Mouse (Mus musculus) ES-E14 (cell line): ENCODE measurements around the gene Lin52. TPM values are rescaled to one million over a fixed set of nuclear protein-coding genes. Genes with fewer than 3 reads are reported as not detected.

Source experiments
- DNase-seq: peaks from one replicate; pipeline ENCODE4 v3.0.0-alpha.2; 2013; ENCODE audit warnings: low read depth, low spot score
- H3K27ac ChIP-seq: 2 replicates; pipeline ENCODE4 v1.5.1; 2012; ENCODE audit warnings: low read depth, mild to moderate bottlenecking, low read length, moderate library complexity, mixed read lengths; ENCODE audit not compliant: poor library complexity, insufficient read depth, severe bottlenecking
- H3K36me3 ChIP-seq: 2 replicates; pipeline ENCODE4 v1.6.1; 2012; ENCODE audit warnings: mild to moderate bottlenecking, low read length, moderate library complexity, mixed read lengths; ENCODE audit not compliant: control insufficient read depth, poor library complexity, insufficient read depth, severe bottlenecking
- H3K4me1 ChIP-seq, 2 experiments: fragments of 150-350 bp in 1 of 2; sonication (generic) in 1 of 2; 2 replicates each; pipeline ENCODE4 v1.6.1; 2012; ENCODE audit warnings: low read length in 2 of 2, mild to moderate bottlenecking in 1 of 2, mixed read lengths in 1 of 2; ENCODE audit not compliant: control insufficient read depth in 2 of 2, insufficient read depth in 2 of 2, poor library complexity in 1 of 2
- H3K4me3 ChIP-seq, 2 experiments: fragments of 150-350 bp in 1 of 2; sonication (generic) in 1 of 2; 2 replicates each; pipeline ENCODE4 v1.5.1; 2012; ENCODE audit warnings: low read length in 2 of 2, low read depth in 1 of 2, mild to moderate bottlenecking in 1 of 2, mixed read lengths in 1 of 2; ENCODE audit not compliant: insufficient read depth in 1 of 2, poor library complexity in 1 of 2, severe bottlenecking in 1 of 2
- H3K9ac ChIP-seq: 2 replicates; pipeline ENCODE4 v1.6.1; 2012; ENCODE audit warnings: low read depth, mild to moderate bottlenecking, low read length, mixed read lengths; ENCODE audit not compliant: poor library complexity, insufficient read depth, severe bottlenecking
- H3K9me3 ChIP-seq: fragments of 150-350 bp; sonication (generic); 2 replicates; pipeline ENCODE4 v1.6.1; 2012; ENCODE audit warnings: low read depth, mild to moderate bottlenecking, low read length; ENCODE audit not compliant: control insufficient read depth, insufficient read depth
- CHD2 ChIP-seq: IDR thresholded peaks from 2 replicates; pipeline ENCODE4 v1.6.1; 2014; ENCODE audit warnings: mild to moderate bottlenecking, low read depth, low read length, inconsistent platforms
- HCFC1 ChIP-seq: IDR thresholded peaks from 2 replicates; pipeline ENCODE4 v1.6.1; 2012; ENCODE audit warnings: low read length, inconsistent platforms, borderline replicate concordance; ENCODE audit not compliant: insufficient read depth
- MAFK ChIP-seq: IDR thresholded peaks from 2 replicates; pipeline ENCODE4 v1.6.1; 2014; ENCODE audit warnings: mild to moderate bottlenecking, low read depth, low read length, inconsistent platforms; ENCODE audit not compliant: insufficient read depth
- ZC3H11A ChIP-seq: IDR thresholded peaks from 2 replicates; pipeline ENCODE4 v1.6.1; 2012; ENCODE audit warnings: low read depth, mild to moderate bottlenecking, inconsistent platforms, low read length, borderline replicate concordance
- ZNF384 ChIP-seq: IDR thresholded peaks from 2 replicates; pipeline ENCODE4 v1.6.1; 2012; ENCODE audit warnings: low read depth, low read length, inconsistent platforms
- in situ Hi-C, 2 experiments: fragments of 600-800 bp; cut with MboI; formaldehyde crosslinking; loops; one replicate each; pipeline ENCODE4 v1.15.1; 2025; ENCODE audit warnings: low sequenced_read_pairs in 2 of 2, inconsistent platforms in 1 of 2; ENCODE audit not compliant: unreplicated experiment in 2 of 2
- total RNA-seq: library from RNA; depleted of rRNA; stranded (reverse); fragments of 300-350 nt; gene quantifications from 2 replicates; pipeline ENCODE4 v1.2.3, GENCODE M21; 2012

The Lin52 gene
- total RNA-seq, 1 experiment: 10.5 TPM

- H3K4me3 ChIP-seq: no peak overlapping the region
- in situ Hi-C loops: no loop called here
- TF ChIP-seq MAFK (no peak), CHD2 (no peak), ZC3H11A (no peak), ZNF384 (no peak), HCFC1 (no peak)
- no peak overlapping the region for H3K27ac ChIP-seq
- H3K9me3 ChIP-seq: no peaks in the 10 kb centered on the region
- H3K4me1 ChIP-seq: no peaks in the 10 kb centered on the region; a peak in 1 of 4 replicates
- DNase-seq: no peak
- H3K9ac ChIP-seq: no peak overlapping the region
- no peaks in the 10 kb centered on the region for H3K36me3 ChIP-seq
Observed at GRCm38 (mm10) chr12:84500528-84501263, 49.5 kb downstream of the Lin52 start.

- no peaks in the 10 kb centered on the region for H3K36me3 ChIP-seq
- no peak overlapping the region for H3K27ac ChIP-seq
- H3K4me1 ChIP-seq: no peaks in the 10 kb centered on the region; a peak in 1 of 4 replicates
- H3K9ac ChIP-seq: no peak overlapping the region
- no peak overlapping the region for H3K4me3 ChIP-seq
- H3K9me3 ChIP-seq: no peaks in the 10 kb centered on the region
- in situ Hi-C loops: no loop called here
- DNase-seq: no peak
- no peak for TF ChIP-seq ZNF384
Observed at GRCm38 (mm10) chr12:84501278-84501677, 50.1 kb downstream of the Lin52 start.

GRCm38 (mm10) chr12:84506856-84507255 is 55.6 kb downstream of the Lin52 start:
- H3K9ac ChIP-seq: no peak overlapping the region
- no peak for DNase-seq
- H3K4me3 ChIP-seq: no peak overlapping the region
- TF ChIP-seq CHD2: no peak
- TF ChIP-seq ZNF384: no peak
- no peak for TF ChIP-seq MAFK
- TF ChIP-seq HCFC1: no peak
- TF ChIP-seq ZC3H11A: no peak
- H3K9me3 ChIP-seq: no peaks in the 10 kb centered on the region
- in situ Hi-C loops: no loop called here
- H3K27ac ChIP-seq: no peak overlapping the region
- no peaks in the 10 kb centered on the region for H3K4me1 ChIP-seq
- H3K36me3 ChIP-seq: no peaks in the 10 kb centered on the region

- Histone ChIP-seq H3K4me1 (no peaks in the 10 kb centered on the region), H3K27ac (no peak overlapping the region), H3K4me3 (no peak overlapping the region), H3K9ac (no peak overlapping the region), H3K9me3 (no peaks in the 10 kb centered on the region), H3K36me3 (no peaks in the 10 kb centered on the region)
- in situ Hi-C loops: no loop called here
- no peak for DNase-seq
- no peak for TF ChIP-seq CHD2
- no peak for TF ChIP-seq ZC3H11A
- no peak for TF ChIP-seq MAFK
- no peak for TF ChIP-seq ZNF384
- TF ChIP-seq HCFC1: no peak
Observed at GRCm38 (mm10) chr12:84512016-84512415, 60.8 kb downstream of the Lin52 start.

- Histone ChIP-seq H3K4me3 (no peak overlapping the region), H3K4me1 (no peaks in the 10 kb centered on the region), H3K9me3 (no peaks in the 10 kb centered on the region), H3K27ac (no peak overlapping the region), H3K9ac (no peak overlapping the region), H3K36me3 (no peaks in the 10 kb centered on the region)
- in situ Hi-C loops: no loop called here
- no peak for DNase-seq
- TF ChIP-seq MAFK: no peak
- TF ChIP-seq HCFC1: no peak
- no peak for TF ChIP-seq ZC3H11A
- no peak for TF ChIP-seq CHD2
- TF ChIP-seq ZNF384: no peak
Observed at GRCm38 (mm10) chr12:84515486-84515885, 64.3 kb downstream of the Lin52 start.
